Mouse (Mus musculus) lung, postnatal 14 days (tissue): ENCODE results near the gene Lgmn.

Source experiments
- DNase-seq: peaks from one replicate; pipeline ENCODE4 v3.0.0; 2021

The Lgmn gene

GRCm38 (mm10) chr12:102439632-102440023 is at the start of gene Lgmn:
Gene Lgmn, minus strand, starts transcription at chr12:102439813.
- peak; percentile 99 for DNase-seq

GRCm38 (mm10) chr12:102484946-102485345 is 45.3 kb upstream of the Lgmn start:
- no peak for DNase-seq

GRCm38 (mm10) chr12:102480481-102480880 is 40.9 kb upstream of the Lgmn start:
- DNase-seq: no peak

GRCm38 (mm10) chr12:102474411-102474810 is 34.8 kb upstream of the Lgmn start:
- no peak for DNase-seq

- DNase-seq: peak; percentile 98
Measured at GRCm38 (mm10) chr12:102468894-102469764, 29.5 kb upstream of the Lgmn start, which contains the start of gene Golga5. Gene Golga5, plus strand, starts transcription at chr12:102469135.

GRCm38 (mm10) chr12:102468136-102468535 is 28.5 kb upstream of the Lgmn start:
- no peak for DNase-seq

- no peak for DNase-seq
Measured at GRCm38 (mm10) chr12:102464650-102465049, 25.0 kb upstream of the Lgmn start.

GRCm38 (mm10) chr12:102461177-102461576 is 21.6 kb upstream of the Lgmn start:
- DNase-seq: no peak

- DNase-seq: no peak
Measured at GRCm38 (mm10) chr12:102460014-102460413, 20.4 kb upstream of the Lgmn start.

- no peak for DNase-seq
Measured at GRCm38 (mm10) chr12:102456467-102457193, 17.0 kb upstream of the Lgmn start.

- no peak for DNase-seq
Measured at GRCm38 (mm10) chr12:102453581-102453980, 14.0 kb upstream of the Lgmn start.

GRCm38 (mm10) chr12:102451126-102451851 is 11.7 kb upstream of the Lgmn start:
- DNase-seq: peak; percentile 16

GRCm38 (mm10) chr12:102450437-102450836 is 10.8 kb upstream of the Lgmn start:
- DNase-seq: peak; percentile 41

GRCm38 (mm10) chr12:102445436-102445835 is 5.8 kb upstream of the Lgmn start:
- DNase-seq: no peak

- no peak for DNase-seq
Measured at GRCm38 (mm10) chr12:102443676-102444075, 4.1 kb upstream of the Lgmn start.

GRCm38 (mm10) chr12:102442639-102443038 is 3.0 kb upstream of the Lgmn start:
- no peak for DNase-seq

GRCm38 (mm10) chr12:102441141-102441540 is 1.5 kb upstream of the Lgmn start:
- DNase-seq: no peak

- no peak for DNase-seq
Measured at GRCm38 (mm10) chr12:102440551-102440950, 938 bp upstream of the Lgmn start.

GRCm38 (mm10) chr12:102438983-102439631 is 506 bp downstream of the Lgmn start:
- no peak for DNase-seq

GRCm38 (mm10) chr12:102437952-102438351 is 1.7 kb downstream of the Lgmn start:
- no peak for DNase-seq

GRCm38 (mm10) chr12:102436939-102437526 is 2.6 kb downstream of the Lgmn start:
- no peak for DNase-seq

GRCm38 (mm10) chr12:102434107-102434506 is 5.5 kb downstream of the Lgmn start:
- no peak for DNase-seq
